Mouse (Mus musculus) C2C12 (cell line): ENCODE measurements around the gene Zic5.

Source experiments
- CEBPB ChIP-seq: IDR thresholded peaks from one replicate; pipeline ENCODE4 v1.6.1; 2011; ENCODE audit warnings: low read depth, mild to moderate bottlenecking, control low read depth, moderate library complexity
- CTCF ChIP-seq: IDR thresholded peaks from one replicate; pipeline ENCODE4 v1.5.1; 2011; ENCODE audit not compliant: control insufficient read depth, insufficient read depth, insufficient read length
- FOSL1 ChIP-seq: IDR thresholded peaks from one replicate; pipeline ENCODE4 v1.8.0; 2011; ENCODE audit warnings: mild to moderate bottlenecking, low read length; ENCODE audit not compliant: poor library complexity, insufficient read depth, severe bottlenecking
- MAX ChIP-seq: IDR thresholded peaks from one replicate; pipeline ENCODE4 v1.6.1; 2011; ENCODE audit warnings: mild to moderate bottlenecking, control low read depth
- MYOD1 ChIP-seq: IDR thresholded peaks from one replicate; pipeline ENCODE4 v1.6.1; 2011; ENCODE audit warnings: low read depth; ENCODE audit not compliant: control insufficient read depth, insufficient read length
- MYOG ChIP-seq: IDR thresholded peaks from one replicate; pipeline ENCODE4 v1.6.1; 2011; ENCODE audit not compliant: control insufficient read depth, insufficient read length; ENCODE audit errors: extremely low read depth
- USF1 ChIP-seq: IDR thresholded peaks from one replicate; pipeline ENCODE4 v1.6.1; 2011; ENCODE audit warnings: low read depth, mild to moderate bottlenecking, control low read depth, moderate library complexity

DNA sequence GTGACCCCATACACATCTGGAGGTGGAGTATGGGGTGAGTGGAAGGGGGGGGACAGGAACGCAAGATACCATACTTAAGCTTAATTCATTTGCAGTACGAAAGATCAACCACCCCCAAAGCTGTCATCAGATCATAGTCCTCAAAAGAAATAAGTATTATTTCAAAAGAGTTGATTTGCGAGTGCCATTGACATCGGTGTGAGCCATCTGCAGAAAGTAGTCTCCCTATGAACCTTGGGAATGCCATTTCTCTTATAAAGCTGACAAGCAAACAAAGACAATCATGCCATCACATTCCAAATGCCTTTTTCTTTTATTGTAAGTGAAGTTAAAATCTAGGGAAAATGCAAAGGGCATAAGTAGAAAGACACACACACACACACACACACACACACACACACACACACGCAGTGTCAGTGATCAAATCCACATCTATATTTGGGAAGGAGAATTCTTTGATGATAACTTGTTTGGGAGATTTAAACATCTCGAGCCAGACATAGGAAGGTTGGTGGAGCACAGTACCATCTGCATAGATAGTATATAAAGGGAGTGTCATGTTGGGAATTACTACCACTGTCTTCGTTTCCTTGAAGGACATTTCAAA lies 1.4 kb upstream of the Zic5 start:
- no peak for TF ChIP-seq CTCF
- no peak for TF ChIP-seq MYOD1
- TF ChIP-seq MAX = no peak
- no peak for TF ChIP-seq MYOG
- TF ChIP-seq USF1 = no peak
- no peak for TF ChIP-seq CEBPB
- TF ChIP-seq FOSL1 = no peak
